Mouse (Mus musculus) hindbrain, embryonic 11.5 days (tissue): ENCODE measurements at regions not wholly inside any gene's neighbourhood (a gene's known extent, or its start where the extent isn't known, plus 50 kb on each side); places are given as distances from the start of the nearest gene placed in this dataset.
"Not testable (repeated sequence)": the region's sequence is repeated elsewhere in the genome, so short reads cannot be mapped to it uniquely, and the experiment has no call there.

Experiments used
- ATAC-seq: fragments of 200-750 bp; cut with Nextera tagmentation; 2 replicates; pipeline ENCODE4 v1.8.0; 2017; ENCODE audit warnings: mild to moderate bottlenecking, moderate TSS enrichment, moderate library complexity; ENCODE audit not compliant: low FRiP score
- DNase-seq: peaks from one replicate; pipeline ENCODE4 v3.0.0-alpha.2; 2015; ENCODE audit warnings: low spot score
- H3K27ac ChIP-seq: fragments of 300-500 bp; sonication (generic); 2 replicates; pipeline ENCODE4 v1.5.1; 2014; ENCODE audit warnings: mild to moderate bottlenecking, low read depth, low read length
- H3K27me3 ChIP-seq: fragments of 300-500 bp; sonication (generic); 2 replicates; pipeline ENCODE4 v1.6.1; 2014; ENCODE audit warnings: mild to moderate bottlenecking, low read length, moderate library complexity, mixed read lengths; ENCODE audit not compliant: control insufficient read depth, insufficient read depth
- H3K36me3 ChIP-seq: fragments of 300-500 bp; sonication (generic); 2 replicates; pipeline ENCODE4 v1.6.1; 2014; ENCODE audit warnings: mild to moderate bottlenecking, low read length, moderate library complexity, mixed read lengths; ENCODE audit not compliant: control insufficient read depth, insufficient read depth
- H3K4me1 ChIP-seq: fragments of 300-500 bp; sonication (generic); replicated peaks from 2 replicates; pipeline ENCODE4 v1.6.1; 2014; ENCODE audit warnings: low read length, mixed read lengths; ENCODE audit not compliant: control insufficient read depth, insufficient read depth
- H3K4me2 ChIP-seq: fragments of 300-500 bp; sonication (generic); replicated peaks from 2 replicates; pipeline ENCODE4 v1.6.1; 2014; ENCODE audit warnings: mild to moderate bottlenecking, low read depth, low read length
- H3K4me3 ChIP-seq: fragments of 300-500 bp; sonication (generic); 2 replicates; pipeline ENCODE4 v1.5.1; 2014; ENCODE audit warnings: low read depth, low read length
- H3K9ac ChIP-seq: fragments of 300-500 bp; sonication (generic); 2 replicates; pipeline ENCODE4 v1.6.1; 2014; ENCODE audit warnings: low read depth, low read length
- H3K9me3 ChIP-seq: fragments of 300-500 bp; sonication (generic); 2 replicates; pipeline ENCODE4 v1.6.1; 2016; ENCODE audit warnings: low read length; ENCODE audit not compliant: control insufficient read depth
- whole genome bisulfite sequencing: fragments of 180-500 bp; shearing (Covaris S2); extraction: QIAGEN DNeasy Blood & Tissue Kit; methylation state at CpG from one replicate; pipeline ENCODE4 v1.1.7; 2014; 5-methylcytosine and 5-hydroxymethylcytosine counted together

GRCm38 (mm10) chr17:13654606-13655005 is 105.7 kb upstream of the Afdn start:
- H3K4me1 ChIP-seq: peaks cover 14% of the 10 kb centered on the region
- 63% methylated on average over 1 of the region's 1 CpGs for WGBS
- H3K4me3 ChIP-seq, H3K27ac ChIP-seq, DNase-seq, H3K36me3 ChIP-seq, H3K27me3 ChIP-seq, H3K4me2 ChIP-seq, ATAC-seq, H3K9me3 ChIP-seq, H3K9ac ChIP-seq: not testable (repeated sequence)

- Histone ChIP-seq H3K4me1 (peaks cover 14% of the 10 kb centered on the region), H3K4me3 (no peak overlapping the region), H3K9ac (no peak overlapping the region), H3K36me3 (no peaks in the 10 kb centered on the region), H3K4me2 (0 out of 2 replicates have a peak overlapping the region, but pooled peaks have one; percentile 21), H3K27ac (peak overlapping the region; percentile 84; the same call in 1 of the 2 replicates), H3K9me3 (no peaks in the 10 kb centered on the region), H3K27me3 (no peaks in the 10 kb centered on the region)
- peak; percentile 22 for DNase-seq
- 14% methylated on average over 3 of the region's 3 CpGs for WGBS
- peak; percentile 34 for ATAC-seq
Measured at GRCm38 (mm10) chr17:13656065-13656464, 104.3 kb upstream of the Afdn start.

GRCm38 (mm10) chr17:13656485-13657181 is 103.7 kb upstream of the Afdn start:
- no peaks in the 10 kb centered on the region for H3K9me3 ChIP-seq
- peaks cover 14% of the 10 kb centered on the region for H3K4me1 ChIP-seq
- H3K27ac ChIP-seq: peak overlapping the region; percentile 84
- peak overlapping the region; percentile 21; the same call in 1 of the 2 replicates for H3K4me2 ChIP-seq
- H3K4me3 ChIP-seq: no peak overlapping the region
- H3K9ac ChIP-seq: 0 out of 2 replicates have a peak overlapping the region, but pooled peaks have one; percentile 32
- WGBS: 2% methylated on average over 11 of the region's 15 CpGs
- no peaks in the 10 kb centered on the region for H3K27me3 ChIP-seq
- H3K36me3 ChIP-seq: no peaks in the 10 kb centered on the region
- DNase-seq (peak; percentile 56), ATAC-seq (peak; percentile 62)

- DNase-seq (no peak), ATAC-seq (no peak)
- WGBS: 19% methylated on average over 10 of the region's 10 CpGs
- H3K36me3 ChIP-seq: no peaks in the 10 kb centered on the region
- H3K4me3 ChIP-seq: no peak overlapping the region
- peaks cover 14% of the 10 kb centered on the region for H3K4me1 ChIP-seq
- 0 out of 2 replicates have a peak overlapping the region, but pooled peaks have one; percentile 21 for H3K4me2 ChIP-seq
- no peaks in the 10 kb centered on the region for H3K9me3 ChIP-seq
- H3K9ac ChIP-seq: 0 out of 2 replicates have a peak overlapping the region, but pooled peaks have one; percentile 32
- H3K27me3 ChIP-seq: no peaks in the 10 kb centered on the region
- H3K27ac ChIP-seq: peak overlapping the region; percentile 84
Measured at GRCm38 (mm10) chr17:13657182-13657562, 103.2 kb upstream of the Afdn start.

- DNase-seq (peak; percentile 59), ATAC-seq (peak; percentile 72)
- peak overlapping the region; percentile 84 for H3K27ac ChIP-seq
- H3K36me3 ChIP-seq: no peaks in the 10 kb centered on the region
- H3K4me1 ChIP-seq: peaks cover 14% of the 10 kb centered on the region
- no peaks in the 10 kb centered on the region for H3K27me3 ChIP-seq
- H3K9ac ChIP-seq: no peak overlapping the region
- no peak overlapping the region for H3K4me2 ChIP-seq
- no peak overlapping the region for H3K4me3 ChIP-seq
- no peaks in the 10 kb centered on the region for H3K9me3 ChIP-seq
- WGBS: 34% methylated on average over 9 of the region's 9 CpGs
Measured at GRCm38 (mm10) chr17:13657656-13658292, 102.6 kb upstream of the Afdn start.

- 16% methylated on average over 3 of the region's 3 CpGs for WGBS
- H3K4me3 ChIP-seq: no peak overlapping the region
- ATAC-seq (peak; percentile 14), DNase-seq (peak; percentile 38)
- no peaks in the 10 kb centered on the region for H3K36me3 ChIP-seq
- no peak overlapping the region for H3K4me2 ChIP-seq
- 0 out of 2 replicates have a peak overlapping the region, but pooled peaks have one; percentile 1 for H3K9ac ChIP-seq
- peaks cover 14% of the 10 kb centered on the region for H3K4me1 ChIP-seq
- H3K9me3 ChIP-seq: no peaks in the 10 kb centered on the region
- no peaks in the 10 kb centered on the region for H3K27me3 ChIP-seq
- H3K27ac ChIP-seq: peak overlapping the region; percentile 84
Measured at GRCm38 (mm10) chr17:13658321-13658978, 101.9 kb upstream of the Afdn start.

- no peak overlapping the region for H3K4me3 ChIP-seq
- peak; percentile 50 for DNase-seq
- ATAC-seq: peak; percentile 26; the same call in 1 of the 2 replicates
- H3K9ac ChIP-seq: no peak overlapping the region
- H3K4me1 ChIP-seq: peaks cover 14% of the 10 kb centered on the region
- no peaks in the 10 kb centered on the region for H3K9me3 ChIP-seq
- H3K4me2 ChIP-seq: 0 out of 2 replicates have a peak overlapping the region, but pooled peaks have one; percentile 9
- H3K36me3 ChIP-seq: no peaks in the 10 kb centered on the region
- H3K27ac ChIP-seq: peak overlapping the region; percentile 84
- 16% methylated on average over 8 of the region's 8 CpGs for WGBS
- H3K27me3 ChIP-seq: no peaks in the 10 kb centered on the region
Measured at GRCm38 (mm10) chr17:13659103-13659502, 101.2 kb upstream of the Afdn start.

GRCm38 (mm10) chr17:13659943-13660342 is 100.4 kb upstream of the Afdn start:
- DNase-seq (no peak), ATAC-seq (no peak)
- Histone ChIP-seq H3K4me3 (no peak overlapping the region), H3K27ac (no peak overlapping the region), H3K27me3 (no peaks in the 10 kb centered on the region), H3K4me2 (no peak overlapping the region), H3K4me1 (peaks cover 14% of the 10 kb centered on the region), H3K9ac (no peak overlapping the region), H3K9me3 (no peaks in the 10 kb centered on the region), H3K36me3 (no peaks in the 10 kb centered on the region)
- WGBS: 61% methylated on average over 4 of the region's 4 CpGs
